Mouse (Mus musculus) Patski (cell line): Measurements from ENCODE around the gene Pitpnm3. TPM values are rescaled to one million over a fixed set of nuclear protein-coding genes. Genes with fewer than 3 reads are reported as not detected.
"Not testable (repeated sequence)": the region's sequence is repeated elsewhere in the genome, so short reads cannot be mapped to it uniquely, and the experiment has no call there.

Experiments used
- ATAC-seq: fragments of 100-300 bp; one replicate; pipeline ENCODE4 v1.8.0; 2021
- CTCF ChIA-PET: fragments of 350-600 bp; sonication (Branson Sonifier 250); formaldehyde crosslinking; loops from one replicate; lab custom pipeline; 2022; ENCODE audit warnings: inconsistent platforms; lab: Charles Lee
- POLR2A ChIA-PET: fragments of 350-600 bp; sonication (Branson Sonifier 250); formaldehyde crosslinking; loops from one replicate; lab custom pipeline; 2022; ENCODE audit warnings: antibody characterized with exemption, inconsistent platforms; lab: Charles Lee
- DNase-seq: peaks from one replicate; pipeline ENCODE4 v3.0.0-alpha.2; 2011; ENCODE audit warnings: low read depth, low spot score
- H3K27me3 ChIP-seq: fragments of 371-371 bp; one replicate; pipeline ENCODE4 v1.5.1; 2021
- CTCF ChIP-seq: fragments of 100-300 bp; IDR thresholded peaks from one replicate; pipeline ENCODE4 v1.5.1; 2021
- in situ Hi-C: fragments of 300-500 bp; cut with MboI; formaldehyde crosslinking; loops from 3 replicates; pipeline ENCODE4 v1.11.1; 2018; ENCODE audit warnings: low pct_unique_long_range_greater_than_20kb, mixed read lengths
- polyA plus RNA-seq: library from polyadenylated mRNA; unstranded; gene quantifications from one replicate; pipeline ENCODE4 v1.2.3, GENCODE M21; 2021

Pitpnm3 gene
- polyA plus RNA-seq: 5.0 TPM

GRCm38 (mm10) chr11:72135383-72136158, at the start of gene Pitpnm3:
Pitpnm3 (minus strand) TSS chr11:72135778.
- CTCF ChIA-PET: interaction anchor here (1.5 kb wide), 1 partner anchor 9 kb away, joined by 3 read pairs; no protein-coding TSS in a partner anchor
- in situ Hi-C loops: no loop called here
- H3K27me3 ChIP-seq: no peaks in the 10 kb centered on the region

GRCm38 (mm10) chr11:72184252-72184651, 48.7 kb upstream of the Pitpnm3 start:
- POLR2A ChIA-PET: no interaction called here
- no peaks in the 10 kb centered on the region for H3K27me3 ChIP-seq
- ATAC-seq: no peak
- no peak for DNase-seq
- CTCF ChIA-PET: interaction anchor here (1.1 to 1.4 kb wide), 2 partner anchors 22 to 26 kb away, joined by 3 read pairs; partner anchors contain the start of genes 4933427D14Rik and Gm43951
- in situ Hi-C loops: no loop called here
- no peak for TF ChIP-seq CTCF

More at GRCm38 (mm10) chr11:72135383-72136158, at the start of gene Pitpnm3:
- ATAC-seq (peak; percentile 41), DNase-seq (no peak)
- POLR2A ChIA-PET: interaction anchor here (0.8 to 1.1 kb wide), 2 partner anchors 13 to 17 kb away, joined by 3 read pairs; no protein-coding TSS in a partner anchor
- no peak for TF ChIP-seq CTCF

GRCm38 (mm10) chr11:72181136-72181535, 45.6 kb upstream of the Pitpnm3 start:
- CTCF ChIA-PET: interaction anchor here (0.6 to 1.4 kb wide), 3 partner anchors 8 to 21 kb away, joined by 3 read pairs; no protein-coding TSS in a partner anchor
- POLR2A ChIA-PET: no interaction called here
- ATAC-seq (no peak), DNase-seq (no peak)
- in situ Hi-C loops: no loop called here
- no peaks in the 10 kb centered on the region for H3K27me3 ChIP-seq
- TF ChIP-seq CTCF: no peak

- in situ Hi-C loops: no loop called here
- ChIA-PET POLR2A (no interaction called here), CTCF (interaction anchor here (0.8 to 1.8 kb wide), 3 partner anchors 8 to 21 kb away, joined by 3 to 6 read pairs (median 3); no protein-coding TSS in a partner anchor)
- ATAC-seq: no peak
- TF ChIP-seq CTCF: no peak
- no peaks in the 10 kb centered on the region for H3K27me3 ChIP-seq
- DNase-seq: no peak
These were observed 45.0 kb upstream of the Pitpnm3 start for GRCm38 (mm10) chr11:72180556-72180955.

GRCm38 (mm10) chr11:72176553-72176952, 41.0 kb upstream of the Pitpnm3 start:
- no peaks in the 10 kb centered on the region for H3K27me3 ChIP-seq
- ChIA-PET CTCF (no interaction called here), POLR2A (no interaction called here)
- ATAC-seq: no peak
- in situ Hi-C loops: no loop called here
- DNase-seq: no peak
- TF ChIP-seq CTCF: no peak

GRCm38 (mm10) chr11:72175966-72176365, 40.4 kb upstream of the Pitpnm3 start:
- DNase-seq (no peak), ATAC-seq (no peak)
- no peaks in the 10 kb centered on the region for H3K27me3 ChIP-seq
- ChIA-PET POLR2A (interaction anchor here (1.2 kb wide), 1 partner anchor 10 kb away, joined by 4 read pairs; no protein-coding TSS in a partner anchor), CTCF (no interaction called here)
- TF ChIP-seq CTCF: no peak
- in situ Hi-C loops: no loop called here

- TF ChIP-seq CTCF: no peak
- in situ Hi-C loops: no loop called here
- ATAC-seq (no peak), DNase-seq (no peak)
- no peaks in the 10 kb centered on the region for H3K27me3 ChIP-seq
- ChIA-PET CTCF (interaction anchor here (1.6 kb wide), 1 partner anchor 11 kb away, joined by 5 read pairs; no protein-coding TSS in a partner anchor), POLR2A (no interaction called here)
These were observed 39.1 kb upstream of the Pitpnm3 start for GRCm38 (mm10) chr11:72174721-72175120.

GRCm38 (mm10) chr11:72173506-72173905, 37.9 kb upstream of the Pitpnm3 start:
- no peak for DNase-seq
- ChIA-PET POLR2A (no interaction called here), CTCF (interaction anchor here (1.5 to 1.6 kb wide), 2 partner anchors 9 to 101 kb away, joined by 3 to 5 read pairs; no protein-coding TSS in a partner anchor)
- no peak for TF ChIP-seq CTCF
- no peaks in the 10 kb centered on the region for H3K27me3 ChIP-seq
- ATAC-seq: no peak
- in situ Hi-C loops: no loop called here

GRCm38 (mm10) chr11:72171906-72172305, 36.3 kb upstream of the Pitpnm3 start:
- POLR2A ChIA-PET, in situ Hi-C loops: not testable (repeated sequence)
- CTCF ChIA-PET: interaction anchor here (1.5 kb wide), 1 partner anchor 100 kb away, joined by 3 read pairs; no protein-coding TSS in a partner anchor

GRCm38 (mm10) chr11:72169871-72170270, 34.3 kb upstream of the Pitpnm3 start:
- POLR2A ChIA-PET: no interaction called here
- ATAC-seq (no peak), DNase-seq (no peak)
- in situ Hi-C loops: no loop called here
- no peak for TF ChIP-seq CTCF
- no peaks in the 10 kb centered on the region for H3K27me3 ChIP-seq
- CTCF ChIA-PET: interaction anchor here (1.0 kb wide), 1 partner anchor 9 kb away, joined by 3 read pairs; no protein-coding TSS in a partner anchor

More at GRCm38 (mm10) chr11:72171906-72172305, 36.3 kb upstream of the Pitpnm3 start:
- H3K27me3 ChIP-seq, ATAC-seq, DNase-seq: not testable (repeated sequence)

GRCm38 (mm10) chr11:72163198-72163597, 27.6 kb upstream of the Pitpnm3 start:
- DNase-seq: no peak
- ChIA-PET POLR2A (no interaction called here), CTCF (interaction anchor here (1.2 to 2.2 kb wide), 3 partner anchors 9 to 45 kb away, joined by 3 to 5 read pairs (median 5); no protein-coding TSS in a partner anchor)
- no peak for ATAC-seq
- TF ChIP-seq CTCF: no peak
- in situ Hi-C loops: no loop called here
- no peaks in the 10 kb centered on the region for H3K27me3 ChIP-seq
